Mouse (Mus musculus) heart, embryonic 13.5 days (tissue): ENCODE results near the gene Slc25a28. TPM values are rescaled to one million over a fixed set of nuclear protein-coding genes. Genes with fewer than 3 reads are reported as not detected.

ENCODE experiments used
- ATAC-seq: fragments of 200-750 bp; cut with Nextera tagmentation; 2 replicates; pipeline ENCODE4 v1.8.0; 2017; ENCODE audit warnings: moderate TSS enrichment; ENCODE audit not compliant: insufficient number of reproducible peaks, low FRiP score, low TSS enrichment; ENCODE audit errors: extremely low read depth
- H3K27ac ChIP-seq: fragments of 300-500 bp; sonication (generic); replicated peaks from 2 replicates; pipeline ENCODE4 v1.5.1; 2015; ENCODE audit warnings: moderate library complexity, mild to moderate bottlenecking, inconsistent platforms
- H3K27me3 ChIP-seq: fragments of 300-500 bp; sonication (generic); replicated peaks from 2 replicates; pipeline ENCODE4 v1.6.1; 2015; ENCODE audit warnings: mild to moderate bottlenecking, inconsistent platforms
- H3K36me3 ChIP-seq: fragments of 300-500 bp; sonication (generic); 2 replicates; pipeline ENCODE4 v1.6.1; 2015; ENCODE audit warnings: mild to moderate bottlenecking, inconsistent platforms
- H3K4me1 ChIP-seq: fragments of 300-500 bp; sonication (generic); 2 replicates; pipeline ENCODE4 v1.6.1; 2015; ENCODE audit warnings: inconsistent platforms
- H3K4me2 ChIP-seq: fragments of 300-500 bp; sonication (generic); 2 replicates; pipeline ENCODE4 v1.6.1; 2015; ENCODE audit warnings: inconsistent platforms, mild to moderate bottlenecking, moderate library complexity
- H3K4me3 ChIP-seq: fragments of 300-500 bp; sonication (generic); 2 replicates; pipeline ENCODE4 v1.5.1; 2015; ENCODE audit warnings: moderate library complexity, mild to moderate bottlenecking, inconsistent platforms
- H3K9ac ChIP-seq: fragments of 300-500 bp; sonication (generic); 2 replicates; pipeline ENCODE4 v1.6.1; 2015; ENCODE audit warnings: inconsistent platforms, mild to moderate bottlenecking, moderate library complexity
- H3K9me3 ChIP-seq: fragments of 300-500 bp; sonication (generic); 2 replicates; pipeline ENCODE4 v1.6.1; 2016; ENCODE audit warnings: inconsistent platforms
- WGBS: fragments of 180-500 bp; shearing (Covaris S2); methylation state at CpG from one replicate; pipeline ENCODE4 v1.1.7; 2015; ENCODE audit warnings: mixed read lengths; 5-methylcytosine and 5-hydroxymethylcytosine counted together
- polyA plus RNA-seq: library from polyadenylated mRNA; unstranded; fragments of >200 nt; fragmentation: Nextera tagmentation; extraction: Ambion mirVana; gene quantifications from 2 replicates; pipeline ENCODE4 v1.2.1, GENCODE M21; 2015

Gene Slc25a28
- polyA plus RNA-seq, 1 experiment from 2014 or later, result 10.1 TPM

GRCm38 (mm10) chr19:43629088-43629487 lies 45.6 kb downstream of the Slc25a28 start:
- H3K4me1 ChIP-seq, result no peaks in the 10 kb centered on the region
- no peak overlapping the region for H3K4me2 ChIP-seq
- H3K27ac ChIP-seq, result no peak overlapping the region
- H3K4me3 ChIP-seq, result no peak overlapping the region
- no peak overlapping the region for H3K9ac ChIP-seq
- H3K27me3 ChIP-seq, result peaks cover 60% of the 10 kb centered on the region
- WGBS, result 40% methylated on average over 4 of the region's 4 CpGs
- no peak for ATAC-seq
- no peaks in the 10 kb centered on the region for H3K36me3 ChIP-seq
- no peaks in the 10 kb centered on the region for H3K9me3 ChIP-seq

DNA sequence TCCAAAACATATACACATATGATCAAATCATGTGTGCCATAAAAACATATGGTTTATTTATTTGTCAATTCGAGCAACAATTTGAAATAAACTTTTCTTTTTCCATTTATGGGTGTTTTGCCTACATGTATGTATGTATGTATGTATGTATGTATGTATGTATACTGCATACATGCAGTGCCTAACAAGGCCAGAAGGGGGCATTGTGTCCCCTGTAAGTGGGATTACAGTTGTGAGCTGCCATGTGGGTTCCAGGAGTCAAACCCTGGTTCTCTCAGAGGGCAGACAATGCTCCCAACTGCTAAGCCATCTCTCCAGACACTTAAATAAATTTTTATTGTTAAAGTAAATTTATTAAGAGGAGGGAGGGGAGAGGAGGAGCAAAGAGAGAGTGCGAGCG lies 47.3 kb downstream of the Slc25a28 start:
- WGBS, result 79% methylated on average over 3 of the region's 3 CpGs
- H3K9ac ChIP-seq, result no peak overlapping the region
- H3K27ac ChIP-seq, result no peak overlapping the region
- no peak overlapping the region for H3K4me2 ChIP-seq
- no peaks in the 10 kb centered on the region for H3K4me1 ChIP-seq
- no peak for ATAC-seq
- no peak overlapping the region for H3K4me3 ChIP-seq
- H3K27me3 ChIP-seq, result peaks cover 78% of the 10 kb centered on the region
- H3K36me3 ChIP-seq, result no peaks in the 10 kb centered on the region
- no peaks in the 10 kb centered on the region for H3K9me3 ChIP-seq

DNA sequence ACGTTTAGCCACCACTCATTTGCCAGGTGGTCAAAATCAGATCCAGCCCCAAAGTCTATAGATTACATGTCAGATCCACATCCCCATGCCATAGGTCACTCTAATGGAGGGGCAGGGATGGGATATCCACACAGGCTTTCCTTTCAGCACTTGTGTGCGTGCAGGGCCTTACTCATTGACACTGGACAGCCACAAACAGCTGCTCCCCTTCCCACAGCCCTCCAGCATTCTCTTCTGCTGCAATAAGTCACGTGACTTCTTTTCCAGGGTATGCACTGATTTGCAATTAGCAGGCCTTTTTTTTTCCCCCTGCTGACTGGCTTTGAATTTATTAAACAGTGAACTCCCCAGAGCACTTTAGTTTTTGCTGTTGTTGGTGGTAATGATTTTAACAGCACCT lies 48.5 kb downstream of the Slc25a28 start:
- no peak overlapping the region for H3K27ac ChIP-seq
- ATAC-seq, result no peak
- H3K9ac ChIP-seq, result no peak overlapping the region
- H3K27me3 ChIP-seq, result peaks cover 89% of the 10 kb centered on the region
- H3K4me3 ChIP-seq, result no peak overlapping the region
- H3K9me3 ChIP-seq, result no peaks in the 10 kb centered on the region
- no peaks in the 10 kb centered on the region for H3K36me3 ChIP-seq
- no peak overlapping the region for H3K4me2 ChIP-seq
- 32% methylated on average over 3 of the region's 3 CpGs for WGBS
- H3K4me1 ChIP-seq, result no peaks in the 10 kb centered on the region

DNA sequence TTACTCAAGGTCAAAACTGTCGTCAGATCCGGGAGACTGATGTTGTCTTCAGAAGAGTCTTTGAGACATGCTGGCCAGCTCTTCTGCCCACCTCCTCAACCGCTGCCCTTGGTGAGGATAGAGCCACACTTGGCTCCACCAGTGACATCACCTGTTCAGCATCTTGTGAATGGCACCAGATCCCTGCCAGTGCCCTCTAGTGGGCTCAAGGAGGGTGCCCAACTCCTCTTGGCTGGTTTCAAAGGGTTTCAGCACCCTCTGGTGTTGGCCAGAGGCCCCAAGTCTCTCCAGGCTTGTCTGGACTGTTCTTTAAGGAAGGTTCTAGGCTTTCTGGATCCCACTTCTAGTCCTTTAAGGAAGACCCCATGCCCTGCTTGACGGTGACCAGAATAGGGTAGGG lies 50.8 kb downstream of the Slc25a28 start:
- no peak overlapping the region for H3K9ac ChIP-seq
- no peaks in the 10 kb centered on the region for H3K9me3 ChIP-seq
- no peak for ATAC-seq
- H3K4me3 ChIP-seq, result no peak overlapping the region
- H3K4me2 ChIP-seq, result no peak overlapping the region
- H3K36me3 ChIP-seq, result no peaks in the 10 kb centered on the region
- H3K27me3 ChIP-seq, result peaks cover 96% of the 10 kb centered on the region
- H3K27ac ChIP-seq, result no peak overlapping the region
- H3K4me1 ChIP-seq, result no peaks in the 10 kb centered on the region
- WGBS, result 33% methylated on average over 4 of the region's 4 CpGs

DNA sequence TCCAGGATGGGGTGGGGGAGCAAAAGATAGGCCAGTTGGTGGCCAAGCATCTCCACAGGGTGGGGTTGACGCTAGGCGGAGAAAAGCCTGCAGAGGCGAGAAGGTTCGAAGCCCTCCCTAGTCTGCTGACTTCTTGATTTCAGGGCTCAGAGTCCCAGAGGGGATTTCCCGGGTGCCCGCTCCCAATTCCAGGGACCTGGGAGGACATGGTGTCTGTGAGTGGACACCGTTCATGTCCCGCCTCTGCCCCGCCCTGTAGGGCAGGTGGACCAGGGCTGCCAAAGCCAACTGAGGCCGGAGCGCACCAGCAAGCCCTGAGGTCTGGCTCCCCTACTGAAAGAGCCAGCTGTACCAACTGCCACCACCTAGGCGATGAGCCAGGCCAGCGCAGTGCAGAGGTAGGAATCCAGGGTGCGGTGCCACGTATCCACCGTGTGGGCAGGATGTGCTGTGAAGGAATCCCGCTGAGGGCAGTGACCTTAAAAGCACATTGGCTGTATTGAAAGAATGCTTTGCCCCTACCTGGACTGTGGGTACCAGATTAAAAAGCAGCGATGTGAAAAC lies 54.7 kb downstream of the Slc25a28 start:
- H3K27me3 ChIP-seq, result peaks cover 100% of the 10 kb centered on the region
- H3K4me2 ChIP-seq, result no peak overlapping the region
- no peaks in the 10 kb centered on the region for H3K36me3 ChIP-seq
- no peak for ATAC-seq
- no peak overlapping the region for H3K4me3 ChIP-seq
- H3K4me1 ChIP-seq, result peaks cover 17% of the 10 kb centered on the region
- H3K27ac ChIP-seq, result no peak overlapping the region
- 3% methylated on average over 18 of the region's 18 CpGs for WGBS
- H3K9ac ChIP-seq, result no peak overlapping the region
- no peaks in the 10 kb centered on the region for H3K9me3 ChIP-seq

- no peak overlapping the region for H3K4me3 ChIP-seq
- no peak for ATAC-seq
- no peak overlapping the region for H3K27ac ChIP-seq
- no peaks in the 10 kb centered on the region for H3K36me3 ChIP-seq
- H3K9me3 ChIP-seq, result no peaks in the 10 kb centered on the region
- peaks cover 100% of the 10 kb centered on the region for H3K27me3 ChIP-seq
- WGBS, result 4% methylated on average over 5 of the region's 5 CpGs
- no peak overlapping the region for H3K4me2 ChIP-seq
- H3K4me1 ChIP-seq, result peaks cover 25% of the 10 kb centered on the region
- H3K9ac ChIP-seq, result no peak overlapping the region
Measured at GRCm38 (mm10) chr19:43618505-43619030, 56.1 kb downstream of the Slc25a28 start.

- no peak overlapping the region for H3K4me3 ChIP-seq
- WGBS, result 36% methylated on average over 10 of the region's 10 CpGs
- peaks cover 25% of the 10 kb centered on the region for H3K4me1 ChIP-seq
- no peak overlapping the region for H3K27ac ChIP-seq
- no peak overlapping the region for H3K9ac ChIP-seq
- H3K9me3 ChIP-seq, result no peaks in the 10 kb centered on the region
- no peak for ATAC-seq
- peaks cover 100% of the 10 kb centered on the region for H3K27me3 ChIP-seq
- no peaks in the 10 kb centered on the region for H3K36me3 ChIP-seq
- H3K4me2 ChIP-seq, result no peak overlapping the region
Measured at GRCm38 (mm10) chr19:43617761-43618349, 56.8 kb downstream of the Slc25a28 start.

DNA sequence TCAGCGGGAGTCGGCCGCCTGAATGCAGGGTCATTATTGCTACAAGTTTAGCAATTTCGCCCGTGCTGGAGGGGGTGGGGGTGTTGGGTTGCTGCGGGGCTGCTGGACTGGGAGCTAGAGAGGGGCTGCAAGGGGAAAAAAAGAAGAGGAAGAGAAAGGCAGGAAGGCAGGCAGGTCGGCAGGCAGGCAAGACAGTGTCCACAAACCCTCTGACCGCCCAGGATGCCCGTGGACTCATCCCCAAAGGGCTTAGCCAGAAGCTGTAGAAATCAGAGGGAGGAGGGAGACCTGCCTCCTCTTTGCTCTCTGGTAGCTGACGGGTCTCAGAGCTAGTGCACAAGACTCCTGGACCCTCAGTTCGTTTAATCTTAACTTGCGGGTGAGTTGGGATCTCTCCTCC lies 57.8 kb downstream of the Slc25a28 start:
- WGBS, result 2% methylated on average over 12 of the region's 12 CpGs
- Histone ChIP-seq H3K27me3 (peaks cover 100% of the 10 kb centered on the region), H3K36me3 (no peaks in the 10 kb centered on the region), H3K4me3 (peak overlapping the region; percentile 45), H3K4me1 (peaks cover 35% of the 10 kb centered on the region), H3K4me2 (peak overlapping the region; percentile 67), H3K9ac (no peak overlapping the region), H3K27ac (no peak overlapping the region), H3K9me3 (no peaks in the 10 kb centered on the region)
- ATAC-seq, result no peak

DNA sequence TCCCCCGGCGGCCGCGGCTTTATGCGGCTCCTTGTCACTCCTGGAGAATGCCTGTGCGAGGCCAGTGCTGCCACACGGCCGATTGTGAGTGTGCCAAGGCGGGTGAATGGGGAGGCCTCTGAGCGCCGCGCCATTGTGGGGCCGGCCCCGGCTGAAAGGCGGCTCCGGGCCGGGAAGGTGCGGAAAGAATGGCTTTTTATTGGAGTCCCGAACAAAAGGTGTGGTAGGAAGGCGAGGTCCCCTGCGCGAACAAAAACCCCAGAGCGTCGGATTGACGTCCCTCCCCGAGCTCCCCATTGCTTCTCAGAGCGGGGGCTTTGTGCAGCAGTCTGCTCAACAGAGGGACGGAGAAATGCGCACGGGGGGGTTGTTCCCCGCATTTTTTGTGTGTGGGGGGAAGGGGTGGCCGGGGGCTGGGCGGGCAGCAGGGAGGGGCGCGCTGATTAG lies 58.2 kb downstream of the Slc25a28 start:
- no peak for ATAC-seq
- H3K27ac ChIP-seq, result no peak overlapping the region
- no peaks in the 10 kb centered on the region for H3K9me3 ChIP-seq
- H3K4me3 ChIP-seq, result peak overlapping the region; percentile 45
- peak overlapping the region; percentile 67 for H3K4me2 ChIP-seq
- under 1% methylated on average over 35 of the region's 35 CpGs for WGBS
- 0 out of 2 replicates have a peak overlapping the region, but pooled peaks have one; percentile 5 for H3K9ac ChIP-seq
- peaks cover 100% of the 10 kb centered on the region for H3K27me3 ChIP-seq
- H3K36me3 ChIP-seq, result no peaks in the 10 kb centered on the region
- peaks cover 36% of the 10 kb centered on the region for H3K4me1 ChIP-seq

DNA sequence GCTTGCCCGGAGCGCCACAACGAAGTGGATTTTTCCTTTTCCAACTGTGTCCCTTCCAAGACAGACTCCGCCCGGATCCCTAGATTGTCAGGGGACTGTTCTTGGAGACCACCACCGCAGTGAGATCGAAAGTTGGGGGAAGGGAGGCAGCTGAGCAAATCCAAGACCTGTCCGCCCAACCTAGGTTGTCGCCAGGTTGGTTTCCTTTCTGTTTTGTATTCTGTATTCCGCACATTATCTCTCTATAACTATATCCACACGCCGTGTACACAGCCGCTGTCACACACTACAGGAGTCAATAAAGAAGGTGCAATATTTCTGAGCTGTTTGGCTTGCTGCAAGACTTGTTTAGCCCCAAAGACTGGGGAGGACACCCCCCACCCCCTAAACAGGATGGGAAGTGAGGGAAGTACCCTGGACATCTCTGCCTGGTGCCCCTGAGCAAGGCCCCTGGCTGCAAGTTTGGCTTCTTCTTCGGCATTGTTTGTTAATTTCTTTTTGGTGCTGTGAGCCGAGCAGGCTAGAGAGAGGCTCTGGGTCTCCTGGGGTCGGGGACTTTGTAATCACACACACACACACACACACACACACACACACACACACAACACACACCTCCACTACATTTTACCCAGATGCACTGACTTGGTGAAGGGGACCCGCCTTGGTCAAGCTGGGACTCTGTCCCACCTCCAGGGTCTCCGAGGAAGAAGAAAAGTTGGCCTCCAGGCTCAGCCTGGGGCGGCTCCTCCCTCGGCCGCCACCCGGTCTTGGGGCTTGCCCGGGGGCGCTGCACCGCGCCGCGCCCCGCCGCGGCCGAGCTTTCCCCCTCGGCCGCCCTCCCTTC lies 58.9 kb downstream of the Slc25a28 start:
- Histone ChIP-seq H3K4me1 (peaks cover 36% of the 10 kb centered on the region), H3K27ac (no peak overlapping the region), H3K4me3 (peak overlapping the region; percentile 45), H3K4me2 (peak overlapping the region; percentile 67), H3K9me3 (no peaks in the 10 kb centered on the region), H3K9ac (0 out of 2 replicates have a peak overlapping the region, but pooled peaks have one; percentile 5), H3K27me3 (peaks cover 100% of the 10 kb centered on the region), H3K36me3 (no peaks in the 10 kb centered on the region)
- 2% methylated on average over 32 of the region's 34 CpGs for WGBS
- no peak for ATAC-seq

- Histone ChIP-seq H3K27ac (no peak overlapping the region), H3K9me3 (no peaks in the 10 kb centered on the region), H3K9ac (no peak overlapping the region), H3K36me3 (no peaks in the 10 kb centered on the region), H3K27me3 (peaks cover 100% of the 10 kb centered on the region), H3K4me2 (peak overlapping the region; percentile 67), H3K4me1 (peaks cover 40% of the 10 kb centered on the region), H3K4me3 (peak overlapping the region; percentile 45)
- 2% methylated on average over 19 of the region's 20 CpGs for WGBS
- no peak for ATAC-seq
Measured at GRCm38 (mm10) chr19:43615074-43615445, 59.6 kb downstream of the Slc25a28 start.
